Mouse (Mus musculus) liver, postnatal 0 days (tissue): ENCODE data around the gene Gm17571.

Source experiments
- CTCF ChIP-seq: sonication (generic); IDR thresholded peaks from 2 replicates; pipeline ENCODE4 v1.5.1; 2016; ENCODE audit warnings: antibody characterized with exemption, low read depth
- EP300 ChIP-seq: IDR thresholded peaks from 2 replicates; pipeline ENCODE4 v1.6.1; 2016; ENCODE audit warnings: antibody characterized with exemption, low read depth, mild to moderate bottlenecking

- TF ChIP-seq CTCF (no peak), EP300 (no peak)
These were observed 21.2 kb upstream of the Gm17571 start for GRCm38 (mm10) chr9:13467745-13468144.
